Comparison of ENCODE assay signal across 12 mouse cellular contexts in genomic region chr4:81058809-81059208, GRCm38 (mm10).
DNase-seq lines count a peak whose midpoint lies in the region; ATAC-seq and TF ChIP-seq lines count a peak whose summit lies in the region.
"Had no signal": no experiment of that assay in that cellular context is flagged by ENCODE, and none has a peak within 500 bp of the region (broad histone marks: within the 10 kb centered on the region; RNA-seq: fewer than 3 reads in every experiment).

No protein-coding gene starts in this region.

- H3K4me1 ChIP-seq in forebrain, embryonic 15.5 days = peaks cover 8% of the 10 kb centered on the region; the same call in 1 of the 2 replicates
- H3K4me1 ChIP-seq in forebrain, embryonic 10.5 days = no peaks in the 10 kb centered on the region
- H3K4me1 ChIP-seq in kidney, embryonic 15.5 days = peaks cover 3% of the 10 kb centered on the region; the same call in 1 of the 2 replicates
- H3K4me1 ChIP-seq in forebrain, postnatal 0 days (ENCODE audit: insufficient read depth) = no peaks in the 10 kb centered on the region
- H3K4me1 ChIP-seq in liver, postnatal 0 days (ENCODE audit: insufficient read depth) = no peaks in the 10 kb centered on the region

- TF ChIP-seq CTCF in brain, embryonic 14.5 days (IDR thresholded peaks at IDR 0.05; ENCODE audit: borderline replicate concordance, extremely low read depth, insufficient read depth, insufficient read length) = no peak
- TF ChIP-seq CTCF in forebrain, postnatal 0 days (IDR thresholded peaks at IDR 0.05; ENCODE audit: low read depth) = no peak
- TF ChIP-seq CTCF in liver, postnatal 0 days (IDR thresholded peaks at IDR 0.05; ENCODE audit: low read depth) = no peak

- 70% methylated on average over 5 of the region's 5 CpGs for WGBS in forebrain, embryonic 15.5 days
- WGBS in forebrain, embryonic 10.5 days = 92% methylated on average over 5 of the region's 5 CpGs
- 82% methylated on average over 5 of the region's 5 CpGs for WGBS in kidney, embryonic 15.5 days
- WGBS in forebrain, postnatal 0 days = 61% methylated on average over 5 of the region's 5 CpGs
- 72% methylated on average over 5 of the region's 5 CpGs for WGBS in liver, postnatal 0 days (ENCODE audit: insufficient replicate concordance)

- DNase-seq in forebrain, embryonic 10.5 days (ENCODE audit: extremely low spot score, low spot score) = no peak
- DNase-seq in kidney, adult 11 months = no peak
- DNase-seq in brain, embryonic 14.5 days (ENCODE audit: low read depth) = peak; percentile 80
- peak; percentile 75 for DNase-seq in forebrain, postnatal 0 days
- no peak for DNase-seq in liver, postnatal 0 days
- DNase-seq: adrenal gland, postnatal 25 days; kidney, postnatal 25 days had no signal

- H3K4me2 ChIP-seq in forebrain, embryonic 15.5 days (replicated peaks) = no peak overlapping the region
- H3K4me2 ChIP-seq in kidney, embryonic 15.5 days = no peak overlapping the region
- H3K4me2 ChIP-seq in forebrain, postnatal 0 days (ENCODE audit: low read depth) = no peak overlapping the region
- H3K4me2 ChIP-seq in liver, postnatal 0 days (ENCODE audit: low read depth, low read length) = no peak overlapping the region
- H3K4me2 ChIP-seq: hindbrain, embryonic 14.5 days; liver, embryonic 11.5 days had no signal

- H3K27me3 ChIP-seq in forebrain, embryonic 15.5 days = no peaks in the 10 kb centered on the region
- H3K27me3 ChIP-seq in forebrain, embryonic 10.5 days (ENCODE audit: poor library complexity, severe bottlenecking) = no peaks in the 10 kb centered on the region
- no peaks in the 10 kb centered on the region for H3K27me3 ChIP-seq in kidney, embryonic 15.5 days
- no peaks in the 10 kb centered on the region for H3K27me3 ChIP-seq in forebrain, postnatal 0 days (ENCODE audit: insufficient read depth, low read length)
- no peaks in the 10 kb centered on the region for H3K27me3 ChIP-seq in liver, postnatal 0 days (ENCODE audit: insufficient read depth, low read length)

- H3K9ac ChIP-seq in forebrain, embryonic 15.5 days (replicated peaks) = no peak overlapping the region
- H3K9ac ChIP-seq in kidney, embryonic 15.5 days = no peak overlapping the region
- no peak overlapping the region for H3K9ac ChIP-seq in forebrain, postnatal 0 days
- no peak overlapping the region for H3K9ac ChIP-seq in liver, postnatal 0 days (replicated peaks)
- H3K9ac ChIP-seq: hindbrain, embryonic 14.5 days had no signal

- TF ChIP-seq POLR2A in brain, embryonic 14.5 days (IDR thresholded peaks at IDR 0.05; ENCODE audit: borderline replicate concordance, extremely low read depth, insufficient read depth, insufficient read length, poor library complexity, severe bottlenecking) = no peak

- no peaks in the 10 kb centered on the region for H3K9me3 ChIP-seq in forebrain, embryonic 15.5 days
- H3K9me3 ChIP-seq in forebrain, embryonic 10.5 days = no peaks in the 10 kb centered on the region
- H3K9me3 ChIP-seq in kidney, embryonic 15.5 days (replicated peaks) = no peaks in the 10 kb centered on the region
- no peaks in the 10 kb centered on the region for H3K9me3 ChIP-seq in forebrain, postnatal 0 days (ENCODE audit: low read length)
- H3K9me3 ChIP-seq in liver, postnatal 0 days (ENCODE audit: low read length) = no peaks in the 10 kb centered on the region

- H3K27ac ChIP-seq in forebrain, embryonic 15.5 days (replicated peaks) = 0 out of 2 replicates have a peak overlapping the region, but pooled peaks have one; percentile 25
- H3K27ac ChIP-seq in forebrain, embryonic 10.5 days = no peak overlapping the region
- H3K27ac ChIP-seq in kidney, embryonic 15.5 days = 0 out of 2 replicates have a peak overlapping the region, but pooled peaks have one; percentile 45
- H3K27ac ChIP-seq in forebrain, postnatal 0 days (ENCODE audit: low read depth, low read length) = no peak overlapping the region
- no peak overlapping the region for H3K27ac ChIP-seq in liver, postnatal 0 days (ENCODE audit: low read depth)
- H3K27ac ChIP-seq: hindbrain, embryonic 14.5 days had no signal

- TF ChIP-seq EP300 in liver, postnatal 0 days (IDR thresholded peaks at IDR 0.05; ENCODE audit: low read depth) = no peak

- no peaks in the 10 kb centered on the region for H3K36me3 ChIP-seq in forebrain, embryonic 15.5 days
- H3K36me3 ChIP-seq in forebrain, embryonic 10.5 days (replicated peaks) = no peaks in the 10 kb centered on the region
- no peaks in the 10 kb centered on the region for H3K36me3 ChIP-seq in kidney, embryonic 15.5 days
- H3K36me3 ChIP-seq in forebrain, postnatal 0 days (ENCODE audit: insufficient read depth) = no peaks in the 10 kb centered on the region
- no peaks in the 10 kb centered on the region for H3K36me3 ChIP-seq in liver, postnatal 0 days (replicated peaks; ENCODE audit: insufficient read depth, low read length)

- peak; percentile 83 for ATAC-seq in forebrain, embryonic 15.5 days (replicated peaks)
- ATAC-seq in kidney, embryonic 15.5 days (replicated peaks; ENCODE audit: low FRiP score) = no peak
- ATAC-seq in forebrain, postnatal 0 days = peak; percentile 89
- ATAC-seq in liver, postnatal 0 days = no peak
- ATAC-seq: intestine, postnatal 0 days had no signal

- no peak overlapping the region for H3K4me3 ChIP-seq in forebrain, embryonic 15.5 days
- H3K4me3 ChIP-seq in forebrain, embryonic 10.5 days = no peak overlapping the region
- H3K4me3 ChIP-seq in kidney, embryonic 15.5 days (replicated peaks) = no peak overlapping the region
- no peak overlapping the region for H3K4me3 ChIP-seq in forebrain, postnatal 0 days (ENCODE audit: low read depth, low read length)
- no peak overlapping the region for H3K4me3 ChIP-seq in liver, postnatal 0 days (ENCODE audit: low read depth, low read length)

Comparison
In these comparisons a context has a peak if more than half of its experiments do, and no peak if none do; other contexts are left out.
1. H3K27ac ChIP-seq: peak in forebrain, embryonic 15.5 days (single experiment) and kidney, embryonic 15.5 days (single experiment); none in forebrain, embryonic 10.5 days (single experiment), forebrain, postnatal 0 days (single experiment) and liver, postnatal 0 days (single experiment).
2. DNase-seq: peak in brain, embryonic 14.5 days (single experiment) and forebrain, postnatal 0 days (single experiment); none in forebrain, embryonic 10.5 days (single experiment), kidney, adult 11 months (single experiment) and liver, postnatal 0 days (single experiment).
3. ATAC-seq: peak in forebrain, embryonic 15.5 days (single experiment) and forebrain, postnatal 0 days (single experiment); none in kidney, embryonic 15.5 days (single experiment) and liver, postnatal 0 days (single experiment).